ENCODE assay signal across 25 mouse cellular contexts in genomic region chr2:6340439-6340838, GRCm38 (mm10). TPM values are rescaled to one million over a fixed set of nuclear protein-coding genes. Genes with fewer than 3 reads are reported as not detected.
DNase-seq lines count a peak whose midpoint lies in the region; ATAC-seq and TF ChIP-seq lines count a peak whose summit lies in the region.
"Had no signal": no experiment of that assay in that cellular context is flagged by ENCODE, and none has a peak within 500 bp of the region (broad histone marks: within the 10 kb centered on the region; RNA-seq: fewer than 3 reads in every experiment).

No protein-coding gene starts in this region.

- no peaks in the 10 kb centered on the region for H3K4me1 ChIP-seq in limb, embryonic 11.5 days (ENCODE audit: control insufficient read depth, insufficient read depth, low read length)
- H3K4me1 ChIP-seq in limb, embryonic 10.5 days, result 0 out of 2 replicates have a peak, but pooled peaks cover 2% of the 10 kb centered on the region
- H3K4me1 ChIP-seq in intestine, postnatal 0 days (replicated peaks; ENCODE audit: control insufficient read depth, insufficient read depth, low read length), result 0 out of 2 replicates have a peak, but pooled peaks cover 2% of the 10 kb centered on the region
- H3K4me1 ChIP-seq: forebrain, embryonic 13.5 days had no signal

- no peaks in the 10 kb centered on the region for H3K27me3 ChIP-seq in limb, embryonic 11.5 days (ENCODE audit: control insufficient read depth, insufficient read depth, low read length)
- no peaks in the 10 kb centered on the region for H3K27me3 ChIP-seq in limb, embryonic 10.5 days (ENCODE audit: low read depth, poor library complexity, severe bottlenecking)
- no peaks in the 10 kb centered on the region for H3K27me3 ChIP-seq in intestine, postnatal 0 days (replicated peaks; ENCODE audit: control insufficient read depth, insufficient read depth, low read length)
- H3K27me3 ChIP-seq: embryonic facial prominence, embryonic 13.5 days; forebrain, embryonic 13.5 days; heart, embryonic 12.5 days; kidney, embryonic 15.5 days; lung, embryonic 15.5 days; midbrain, embryonic 13.5 days had no signal

- ATAC-seq in limb, embryonic 11.5 days (ENCODE audit: insufficient number of reproducible peaks, low FRiP score, low TSS enrichment, low read depth), result no peak
- ATAC-seq in megakaryocyte progenitor cell, adult 5-6 weeks (replicated peaks; ENCODE audit: poor library complexity), result 0 out of 2 replicates have a peak, but pooled peaks have one; percentile 8
- ATAC-seq in intestine, postnatal 0 days, result no peak
- ATAC-seq: forebrain, embryonic 13.5 days; hindbrain, postnatal 0 days; midbrain, embryonic 13.5 days had no signal

- DNase-seq in frontal cortex, postnatal 36 days (ENCODE audit: low spot score in 2 of 2), result peak; percentile 20 to 61
- no peak for DNase-seq in frontal cortex, postnatal 14 days (ENCODE audit: low spot score in 2 of 2)
- no peak for DNase-seq in limb, embryonic 11.5 days (ENCODE audit: low spot score)
- no peak for DNase-seq in limb, embryonic 10.5 days (ENCODE audit: low spot score)
- peak; percentile 26 for DNase-seq in right cerebral cortex, adult 18-20 months
- DNase-seq in right cerebral cortex, postnatal 4 days, result no peak
- DNase-seq: adrenal gland, postnatal 25 days; cerebellum, adult 11-12 months; embryo, embryonic 11 days; gastrocnemius, postnatal 14 days; heart, adult 18-20 months; heart, postnatal 14 days; kidney, adult 11 months; kidney, postnatal 36 days; lung, postnatal 36 days; thymus, adult 2 months had no signal

- H3K4me2 ChIP-seq in limb, embryonic 11.5 days (ENCODE audit: low read depth, severe bottlenecking), result peak overlapping the region; percentile 1; the same call in 1 of the 2 replicates
- H3K4me2 ChIP-seq in intestine, postnatal 0 days (replicated peaks; ENCODE audit: low read depth), result no peak overlapping the region
- H3K4me2 ChIP-seq: embryonic facial prominence, embryonic 13.5 days; forebrain, embryonic 13.5 days; heart, embryonic 12.5 days; kidney, embryonic 15.5 days; lung, embryonic 15.5 days; midbrain, embryonic 13.5 days had no signal

- WGBS in limb, embryonic 11.5 days, result 90% methylated on average over 2 of the region's 2 CpGs
- WGBS in limb, embryonic 10.5 days, result 84% methylated on average over 2 of the region's 2 CpGs
- 90% methylated on average over 2 of the region's 2 CpGs for WGBS in intestine, postnatal 0 days

- H3K27ac ChIP-seq in limb, embryonic 11.5 days (replicated peaks; ENCODE audit: low read depth, low read length), result no peak overlapping the region
- no peak overlapping the region for H3K27ac ChIP-seq in limb, embryonic 10.5 days
- H3K27ac ChIP-seq in intestine, postnatal 0 days (ENCODE audit: low read depth, low read length), result no peak overlapping the region
- H3K27ac ChIP-seq: embryonic facial prominence, embryonic 13.5 days; forebrain, embryonic 13.5 days; hindbrain, postnatal 0 days; kidney, embryonic 15.5 days; lung, embryonic 15.5 days; midbrain, embryonic 13.5 days had no signal

- no peak overlapping the region for H3K4me3 ChIP-seq in limb, embryonic 11.5 days (ENCODE audit: low read depth, low read length)
- no peak overlapping the region for H3K4me3 ChIP-seq in limb, embryonic 10.5 days
- no peak overlapping the region for H3K4me3 ChIP-seq in intestine, postnatal 0 days (ENCODE audit: low read depth, low read length)
- H3K4me3 ChIP-seq: embryonic facial prominence, embryonic 13.5 days; forebrain, embryonic 13.5 days; heart, embryonic 12.5 days; kidney, embryonic 15.5 days; lung, embryonic 15.5 days; midbrain, embryonic 13.5 days had no signal

- H3K36me3 ChIP-seq in limb, embryonic 11.5 days (ENCODE audit: control insufficient read depth, insufficient read depth, low read length), result peaks cover 2% of the 10 kb centered on the region; the same call in 1 of the 2 replicates
- peaks cover 25% of the 10 kb centered on the region for H3K36me3 ChIP-seq in limb, embryonic 10.5 days
- no peaks in the 10 kb centered on the region for H3K36me3 ChIP-seq in intestine, postnatal 0 days (ENCODE audit: control insufficient read depth, insufficient read depth)
- H3K36me3 ChIP-seq: lung, embryonic 15.5 days had no signal

- no peak overlapping the region for H3K9ac ChIP-seq in limb, embryonic 11.5 days (ENCODE audit: low read length)
- no peak overlapping the region for H3K9ac ChIP-seq in intestine, postnatal 0 days (ENCODE audit: low read depth, low read length)
- H3K9ac ChIP-seq: embryonic facial prominence, embryonic 13.5 days; forebrain, embryonic 13.5 days; heart, embryonic 12.5 days; kidney, embryonic 15.5 days; lung, embryonic 15.5 days; midbrain, embryonic 13.5 days had no signal

- TF ChIP-seq CTCF in intestine, postnatal 0 days (IDR thresholded peaks at IDR 0.05; ENCODE audit: low read depth), result no peak

- no peaks in the 10 kb centered on the region for H3K9me3 ChIP-seq in limb, embryonic 11.5 days (ENCODE audit: control insufficient read depth, low read length)
- no peaks in the 10 kb centered on the region for H3K9me3 ChIP-seq in limb, embryonic 10.5 days (replicated peaks)
- H3K9me3 ChIP-seq in intestine, postnatal 0 days (ENCODE audit: control insufficient read depth), result no peaks in the 10 kb centered on the region
- H3K9me3 ChIP-seq: embryonic facial prominence, embryonic 13.5 days; forebrain, embryonic 13.5 days; heart, embryonic 12.5 days; kidney, embryonic 15.5 days; lung, embryonic 15.5 days; midbrain, embryonic 13.5 days had no signal

RNA-seq across cellular contexts. Expression of gene Usp6nl, which starts 18.0 kb away (rescaled TPM):
- polyA plus RNA-seq in limb, embryonic 11.5 days (2014; fragmentation: Nextera tagmentation; extraction: Ambion mirVana), result 15.6 and 16.3 TPM in 2 replicates
- polyA plus RNA-seq in limb, embryonic 10.5 days (2016; fragmentation: Nextera tagmentation; extraction: Ambion mirVana), result 11.8 and 12.8 TPM in 2 replicates
- total RNA-seq in megakaryocyte progenitor cell, adult 5-6 weeks (2015), result 13.3 and 19.2 TPM in 2 replicates
- 7.0 and 8.8 TPM in 2 replicates for total RNA-seq in megakaryocyte progenitor cell, adult 5-6 weeks (2017)
- 6.8 and 7.7 TPM in 2 replicates for polyA plus RNA-seq in intestine, postnatal 0 days (2015; fragmentation: Nextera tagmentation; extraction: Ambion mirVana)

Comparison
In these comparisons a context has a peak if more than half of its experiments do, and no peak if none do; other contexts are left out.
1. DNase-seq: peak in frontal cortex, postnatal 36 days (2 of 2) and right cerebral cortex, adult 18-20 months (single experiment); none in frontal cortex, postnatal 14 days (0 of 2), limb, embryonic 11.5 days (single experiment), limb, embryonic 10.5 days (single experiment) and right cerebral cortex, postnatal 4 days (single experiment).